Mouse (Mus musculus) gastrocnemius, postnatal 4 days (tissue): ENCODE results near the gene Xk. TPM values are rescaled to one million over a fixed set of nuclear protein-coding genes. Genes with fewer than 3 reads are reported as not detected.
"Not testable (repeated sequence)": the region's sequence is repeated elsewhere in the genome, so short reads cannot be mapped to it uniquely, and the experiment has no call there.

Source experiments
- DNase-seq, 2 experiments: peaks; one replicate each; pipeline ENCODE4 v3.0.0; 2021 to 2022; ENCODE audit warnings: low spot score in 2 of 2, mixed read lengths in 2 of 2
- long read RNA-seq, 2 experiments: library from polyadenylated mRNA; stranded (forward); transcript quantifications; one replicate each; pipeline ENCODE4 v2.0.0; 2021
- total RNA-seq, 2 experiments: library from RNA; stranded (reverse); gene quantifications; 2 replicates each; pipeline ENCODE4 v1.2.3; 2021

The Xk gene
- total RNA-seq = 1 to 10 TPM; 4.5 TPM
- long read RNA-seq, experiment 1, full-length matches to known transcripts = 3 of 3 reads
- long read RNA-seq, experiment 1, partial matches to known transcripts = 0 of 3 reads
- long read RNA-seq, experiment 1, other reads (novel, unspliced or antisense) = 0 of 3 reads
- long read RNA-seq, experiment 2, full-length matches to known transcripts = 6 of 7 reads
- long read RNA-seq, experiment 2, partial matches to known transcripts = 0 of 7 reads
- long read RNA-seq, experiment 2, other reads (novel, unspliced or antisense) = 1 of 7 reads

DNA sequence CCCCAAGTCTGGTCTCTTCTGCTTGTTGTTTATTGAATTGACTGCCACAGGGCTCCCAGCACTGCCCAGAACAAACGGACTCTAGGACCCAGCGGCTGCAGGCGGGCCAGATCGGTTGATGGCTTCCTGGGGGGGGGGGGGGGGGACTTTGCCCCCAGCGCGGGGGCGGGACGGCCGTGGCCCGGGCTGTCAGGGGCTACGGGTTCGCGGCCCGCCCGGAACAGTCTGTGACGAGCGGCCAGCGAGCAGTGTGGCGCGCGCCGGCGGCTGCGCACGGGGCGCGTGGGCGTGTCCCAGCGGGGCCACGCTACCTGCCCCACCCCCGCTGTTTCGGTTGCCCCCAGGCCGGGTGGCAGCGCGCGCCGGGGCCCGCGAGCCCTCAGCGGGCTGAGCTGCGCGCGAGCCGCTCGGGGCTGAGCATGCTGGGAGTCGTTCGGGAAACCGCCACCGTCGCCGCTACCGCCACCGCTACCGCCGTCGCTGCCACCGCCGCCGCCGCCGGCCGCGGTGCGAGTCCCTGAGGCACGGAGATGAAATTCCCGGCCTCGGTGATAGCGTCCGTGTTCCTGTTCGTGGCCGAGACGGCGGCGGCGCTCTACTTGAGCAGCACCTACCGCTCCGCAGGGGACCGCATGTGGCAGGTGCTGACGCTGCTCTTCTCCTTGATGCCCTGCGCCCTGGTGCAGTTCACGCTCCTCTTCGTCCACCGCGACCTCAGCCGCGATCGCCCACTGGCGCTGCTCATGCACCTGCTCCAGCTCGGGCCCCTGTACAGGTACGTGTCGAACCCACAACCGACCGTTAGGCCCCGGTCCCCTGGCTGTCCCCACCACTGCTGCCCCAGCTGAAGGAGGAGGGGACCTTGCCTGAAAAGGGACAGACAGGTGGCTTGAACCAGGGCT is at the start of gene Xk:
TSS of gene Xk (plus strand) at position 297 of the 902 bp plus-strand sequence.
- peak; percentile 17 to 20 for DNase-seq

DNA sequence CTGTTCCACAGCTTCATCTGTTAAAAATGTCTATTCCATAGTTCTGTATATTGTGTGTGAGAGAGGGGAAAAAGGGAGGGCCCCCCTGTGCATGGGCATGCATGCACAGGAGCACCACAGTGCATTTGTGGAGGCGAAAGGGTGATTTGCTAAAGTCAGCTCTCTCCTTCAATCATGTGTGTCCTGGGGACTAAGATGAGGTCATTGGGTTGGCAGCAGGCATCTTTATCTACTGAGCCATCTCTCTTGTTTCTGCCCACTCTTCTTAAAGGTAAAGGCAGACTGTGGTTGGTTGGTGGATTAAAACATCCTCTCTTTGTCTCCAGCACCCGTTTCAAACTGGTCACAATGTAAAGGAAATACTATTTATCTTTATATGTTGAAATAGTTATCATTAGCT is 45.5 kb upstream of the Xk start:
- DNase-seq = no peak

DNA sequence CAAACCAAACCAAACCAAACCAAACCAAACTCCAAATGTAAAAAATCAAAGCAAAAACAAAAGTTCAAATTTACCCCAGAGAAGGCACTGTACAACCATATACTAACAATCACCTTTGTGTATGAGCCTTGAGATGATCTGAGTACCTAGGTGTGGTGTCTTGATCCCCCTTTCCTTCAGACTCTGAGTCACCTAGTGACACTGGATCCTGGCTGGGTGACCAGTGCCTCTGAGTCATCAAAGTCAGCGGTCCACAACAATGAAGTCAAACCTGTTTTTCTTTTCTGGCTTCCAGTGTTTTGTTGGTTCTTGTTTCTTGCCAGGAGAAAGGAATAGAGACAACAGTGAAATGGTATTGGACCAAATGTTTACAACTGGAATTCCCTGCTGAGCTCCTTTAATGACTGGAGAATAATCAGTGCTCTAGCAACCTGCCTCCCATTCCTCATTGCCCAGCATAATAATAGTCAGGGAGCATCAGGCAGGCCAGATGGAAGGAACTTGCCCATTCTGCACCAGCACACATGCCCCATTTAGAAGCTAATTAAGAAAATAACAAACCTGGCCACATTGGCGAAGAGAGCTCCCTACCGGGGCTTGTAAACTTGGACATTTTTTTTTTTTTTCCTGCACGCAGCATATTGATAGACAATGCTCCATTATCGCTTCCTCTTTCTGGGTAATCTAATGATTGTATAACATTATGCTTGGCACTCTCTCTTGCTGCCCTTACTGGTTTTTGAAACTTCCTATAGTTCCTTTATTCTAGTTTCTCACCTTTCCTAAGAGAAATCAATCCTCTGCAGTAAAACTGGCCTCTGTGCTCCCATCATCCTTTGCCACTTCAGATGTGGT is 31.6 kb upstream of the Xk start:
- DNase-seq = no peak

DNA sequence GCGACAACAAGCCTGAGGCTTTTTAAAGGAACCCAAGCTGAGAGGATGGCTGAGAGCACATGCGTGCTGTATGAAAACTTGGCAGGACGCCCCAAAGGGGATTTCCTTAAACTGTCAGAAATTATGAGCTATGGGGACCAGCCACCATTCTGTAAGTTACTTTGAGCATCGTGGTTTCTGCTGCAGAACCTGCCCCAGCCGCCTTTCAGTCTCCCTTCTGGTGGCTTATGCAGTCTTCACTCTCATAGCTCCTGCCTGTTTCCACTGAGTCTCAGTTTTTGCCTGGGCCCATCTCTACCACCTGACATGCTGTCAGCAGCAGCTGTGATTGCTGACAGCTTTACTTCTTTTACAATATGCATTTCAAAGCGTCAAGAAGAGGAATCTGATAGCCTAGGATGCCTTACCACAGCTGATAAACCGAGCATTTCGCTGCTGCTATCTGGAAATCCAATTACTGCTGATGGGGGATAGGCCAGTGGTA is 29.1 kb upstream of the Xk start:
- DNase-seq = no peak

DNA sequence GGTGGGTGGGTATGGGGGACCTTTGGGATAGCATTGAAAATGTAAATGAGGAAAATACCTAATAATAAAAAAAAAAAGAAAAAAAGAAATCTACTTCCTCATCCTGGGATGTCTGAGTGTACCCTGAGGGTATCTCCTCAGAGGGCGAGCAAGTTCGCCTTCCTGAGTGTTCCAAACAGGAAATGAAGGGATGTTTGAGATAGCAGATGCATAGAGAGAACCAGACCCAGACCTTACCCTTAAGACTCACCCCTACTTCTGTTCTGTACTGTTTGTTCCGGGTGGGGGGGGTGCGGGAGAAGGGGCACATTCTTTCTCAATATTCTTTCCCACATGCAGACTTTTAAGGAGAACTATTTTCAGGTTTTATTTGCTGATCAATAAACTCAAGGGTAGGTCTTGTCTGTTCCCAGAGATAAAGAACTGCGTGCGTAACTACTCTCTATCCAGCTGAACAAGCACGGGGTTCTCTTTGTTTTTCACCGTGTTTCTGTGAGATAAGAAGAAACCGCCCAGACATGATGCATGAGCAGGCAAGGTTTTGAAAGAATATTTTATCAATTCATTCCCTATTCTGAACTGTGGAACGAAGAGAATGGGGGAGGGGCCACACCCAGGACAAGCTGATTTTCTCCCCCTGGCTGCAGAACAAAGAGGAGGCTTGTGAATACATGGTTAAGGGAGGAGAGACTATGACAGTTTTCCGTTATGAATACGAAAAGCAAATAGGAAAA is 27.8 kb upstream of the Xk start:
- DNase-seq = no peak

DNA sequence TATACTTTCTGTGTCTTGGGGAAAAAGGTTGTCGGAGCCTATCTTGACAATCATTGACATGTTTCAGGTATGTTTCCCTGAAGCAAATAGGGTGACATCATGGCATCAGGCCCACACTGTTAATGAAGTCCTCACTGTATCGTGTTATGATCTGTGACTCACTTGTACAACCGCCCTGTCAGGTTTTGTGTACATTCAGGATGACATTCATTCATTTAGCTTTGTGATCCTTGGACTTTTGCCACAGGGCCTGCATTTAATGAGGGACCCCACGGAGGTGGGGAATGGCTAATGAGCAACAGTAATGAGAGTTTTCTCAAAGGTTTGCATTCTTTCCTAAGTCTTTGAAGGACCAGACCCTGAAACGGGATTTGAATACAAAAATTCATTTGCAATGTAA is 23.6 kb upstream of the Xk start:
- no peak for DNase-seq

DNA sequence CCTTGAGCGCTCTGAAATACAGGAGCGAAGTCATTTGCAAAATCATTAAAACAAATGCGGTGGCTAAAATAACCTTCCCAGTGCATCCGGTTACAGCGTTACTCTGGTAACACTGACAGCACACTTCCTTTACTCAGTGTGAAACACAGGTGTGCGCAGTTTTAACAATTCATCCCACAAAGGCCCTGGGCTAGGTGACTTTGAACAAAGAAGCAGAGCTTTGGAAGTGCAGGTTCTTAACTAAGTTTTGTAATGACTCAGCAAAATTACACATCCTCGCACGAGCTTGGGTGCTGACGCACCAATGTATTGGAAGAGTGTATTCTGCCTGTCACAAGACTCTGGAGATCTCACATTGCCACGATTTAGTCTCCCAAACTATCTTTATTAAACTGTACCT is 18.6 kb upstream of the Xk start:
- DNase-seq = no peak

DNA sequence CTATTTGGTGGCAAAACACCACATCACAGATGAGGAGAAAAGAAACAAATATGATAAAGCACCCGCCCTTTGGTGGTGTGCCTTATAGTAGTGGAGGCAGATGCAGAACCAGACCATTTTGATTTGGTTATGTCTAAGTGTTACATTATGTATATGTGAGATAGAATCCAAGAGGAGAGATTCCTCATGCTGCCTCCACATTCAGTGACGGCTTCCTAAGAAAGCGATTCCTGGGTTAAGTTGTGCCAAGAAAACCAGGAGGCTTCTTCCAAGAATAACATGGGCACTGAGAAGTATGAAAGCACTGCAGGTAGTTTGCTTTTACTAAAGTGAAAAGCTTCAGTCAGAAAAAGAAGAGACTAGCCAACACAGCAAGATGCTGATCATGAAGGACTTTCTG is 17.7 kb upstream of the Xk start:
- no peak for DNase-seq

DNA sequence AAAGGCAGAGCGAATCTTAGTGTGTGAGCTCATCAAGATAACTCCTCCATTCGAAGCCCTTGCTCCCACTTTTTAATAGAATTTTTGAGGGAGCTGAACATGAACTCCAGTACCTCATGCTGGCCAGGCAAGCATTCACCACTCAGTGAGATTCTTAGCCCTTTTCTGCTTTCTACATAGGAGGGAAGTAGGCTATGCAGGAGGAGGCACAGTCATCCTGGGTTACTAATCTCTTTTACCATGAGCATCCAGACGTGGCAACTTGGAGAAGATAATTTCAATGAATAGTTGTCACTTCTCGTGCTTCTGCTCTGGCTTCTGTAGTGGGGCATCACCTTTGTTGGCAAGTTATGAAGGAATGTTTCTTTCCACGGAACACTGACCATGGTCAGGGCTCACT is 15.8 kb upstream of the Xk start, which contains the start of gene Gm14862:
TSS of gene Gm14862 (minus strand) at position 134 of the 400 bp plus-strand sequence.
- no peak for DNase-seq

DNA sequence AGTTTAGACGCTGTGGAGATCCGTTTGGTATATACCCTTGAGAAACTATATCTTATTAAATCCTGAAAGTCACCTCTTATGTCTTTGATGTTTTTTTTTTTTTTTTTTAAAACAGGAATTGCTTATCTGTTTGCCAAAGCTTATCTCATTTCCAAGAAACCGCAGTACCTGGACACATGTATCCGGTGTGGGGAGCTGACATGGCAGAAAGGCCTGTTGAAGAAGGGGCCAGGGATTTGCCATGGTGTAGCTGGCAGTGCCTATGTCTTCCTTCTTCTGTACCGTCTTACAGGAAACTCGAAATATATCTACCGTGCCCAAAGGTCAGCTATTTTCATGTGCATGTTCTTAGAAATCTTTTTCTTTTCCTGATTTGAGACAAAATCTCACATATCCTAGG is 14.7 kb upstream of the Xk start:
- no peak for DNase-seq

DNA sequence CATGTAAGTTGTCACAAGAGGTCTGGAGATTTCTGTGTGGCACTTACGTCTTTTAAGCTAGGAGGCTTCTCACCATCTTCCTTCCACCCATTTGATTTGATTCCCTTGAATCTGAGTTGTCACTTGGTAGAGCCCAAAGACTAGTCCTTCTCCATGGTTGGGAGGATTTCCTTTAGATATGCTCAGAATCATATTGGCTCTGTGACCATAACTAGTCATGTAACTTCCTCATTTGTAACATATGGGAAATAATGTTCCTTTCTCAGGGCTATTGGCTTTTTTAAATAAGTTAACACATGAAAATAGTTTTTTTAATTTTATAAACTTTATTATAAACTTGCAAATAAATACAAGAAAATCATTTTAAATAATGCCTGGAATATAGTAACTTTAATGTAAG is 13.3 kb upstream of the Xk start:
- DNase-seq = no peak

DNA sequence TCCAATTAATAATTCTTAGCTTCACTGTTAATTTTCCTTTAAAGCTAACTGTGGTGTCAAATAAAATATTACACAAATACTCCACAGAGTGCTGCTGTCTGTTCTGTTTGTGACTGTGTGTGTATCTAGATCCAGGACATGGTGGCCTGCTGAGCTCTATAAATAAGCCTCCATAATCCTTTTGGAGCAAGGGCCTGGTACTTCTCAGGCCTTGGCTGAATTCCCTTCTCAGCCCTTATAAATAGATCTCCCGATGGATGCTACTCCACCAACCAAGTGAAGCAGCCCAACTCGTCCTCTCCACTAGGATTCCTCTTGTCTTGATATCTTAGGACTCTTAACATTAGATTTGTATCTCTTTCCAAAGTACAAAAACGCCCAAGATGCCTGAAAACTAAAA is 1.4 kb upstream of the Xk start:
- no peak for DNase-seq

DNA sequence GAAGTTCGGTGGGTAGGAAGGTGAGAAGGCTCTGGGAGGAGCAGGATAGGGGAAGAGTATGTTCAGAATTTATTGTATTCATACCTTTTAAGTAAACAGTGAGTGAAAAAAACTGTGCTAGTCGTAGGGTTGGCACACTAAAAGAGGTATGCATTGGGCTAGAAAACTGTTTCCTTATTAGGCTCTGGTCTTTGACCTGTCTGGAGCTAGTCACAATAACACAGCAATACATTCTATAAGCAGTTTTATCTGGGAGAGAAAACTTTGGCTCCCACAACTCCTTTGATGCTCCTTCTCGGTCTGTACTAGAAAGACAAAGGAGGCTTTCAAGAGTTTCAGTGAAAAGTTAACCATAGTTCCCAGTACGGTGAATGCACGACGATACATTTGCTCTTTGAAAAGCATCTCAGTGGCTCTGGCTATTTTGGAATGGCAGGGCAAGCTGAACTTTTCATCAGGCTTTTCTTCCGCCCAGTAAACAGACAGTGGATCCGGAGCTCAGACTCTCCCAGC is 553 bp upstream of the Xk start:
- no peak for DNase-seq

DNA sequence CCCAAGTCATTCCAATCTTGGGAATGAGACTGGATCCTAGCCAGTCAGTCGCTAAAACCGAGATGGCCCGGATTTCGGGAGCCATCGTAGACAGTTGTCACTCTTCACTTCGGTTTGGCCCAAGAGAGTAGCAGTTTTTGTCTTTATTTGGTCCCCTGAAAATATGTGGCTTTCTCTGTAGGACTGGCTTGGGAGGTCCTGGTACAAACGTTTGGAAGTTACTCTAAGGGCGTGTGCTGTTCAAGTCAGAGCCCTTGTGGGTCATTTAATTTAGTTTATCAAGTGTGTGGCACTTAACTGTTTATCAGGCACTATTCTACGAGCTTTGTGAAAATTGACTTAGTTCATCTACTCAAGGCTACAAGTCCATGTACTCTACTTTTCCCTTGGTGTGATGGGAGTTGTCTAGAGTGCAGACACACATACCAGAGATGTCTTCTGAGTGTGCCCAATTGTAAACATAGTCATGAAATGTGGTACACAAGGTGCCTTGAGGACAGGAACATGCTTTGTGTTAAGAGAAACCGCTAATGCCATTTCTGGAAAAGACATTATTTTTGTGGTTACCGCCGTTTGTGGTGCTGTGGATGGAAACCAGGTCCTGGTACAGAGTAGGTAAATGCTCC is 934 bp downstream of the Xk start:
- no peak for DNase-seq

DNA sequence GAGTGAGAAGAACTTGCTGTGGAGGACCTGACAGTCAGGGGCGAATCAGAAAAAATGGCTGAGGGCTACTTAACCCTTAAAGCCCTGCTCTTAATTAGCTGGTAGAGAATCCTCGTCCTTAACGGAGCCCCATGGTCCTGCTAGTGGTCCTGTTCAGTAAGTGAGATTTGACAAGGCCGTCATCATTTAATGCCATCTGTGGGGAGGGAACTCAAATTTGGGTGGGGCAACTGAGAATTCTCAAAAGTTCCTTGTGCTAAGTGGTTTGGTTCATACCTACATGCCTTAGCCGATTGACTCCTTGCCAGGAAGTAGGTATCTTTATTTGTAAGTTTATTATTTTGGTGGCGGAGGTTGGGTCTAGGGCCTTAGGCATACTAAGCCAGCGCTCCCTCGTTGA is 1.8 kb downstream of the Xk start:
- no peak for DNase-seq

DNA sequence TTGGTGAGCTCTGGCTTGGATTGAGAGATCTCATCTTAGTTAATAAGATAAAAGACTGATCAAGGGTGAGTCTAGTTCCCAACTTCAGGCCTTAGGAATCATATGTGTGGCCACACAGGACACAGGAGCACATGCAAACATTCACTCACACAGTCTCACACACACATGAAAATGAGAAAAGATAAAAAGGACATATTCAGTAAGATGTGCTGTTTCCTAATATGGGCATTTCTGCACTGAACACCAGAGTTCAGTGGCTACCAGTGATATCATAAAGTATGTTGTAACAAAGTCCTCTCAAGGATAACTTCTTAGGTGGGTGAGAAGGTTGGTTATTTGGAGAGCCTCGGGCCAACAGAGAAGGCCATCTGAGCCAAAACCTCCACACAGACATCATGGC is 10.9 kb downstream of the Xk start, which contains the start of gene H2al1m:
TSS of gene H2al1m (plus strand) at position 301 of the 400 bp plus-strand sequence.
- DNase-seq = not testable (repeated sequence)

DNA sequence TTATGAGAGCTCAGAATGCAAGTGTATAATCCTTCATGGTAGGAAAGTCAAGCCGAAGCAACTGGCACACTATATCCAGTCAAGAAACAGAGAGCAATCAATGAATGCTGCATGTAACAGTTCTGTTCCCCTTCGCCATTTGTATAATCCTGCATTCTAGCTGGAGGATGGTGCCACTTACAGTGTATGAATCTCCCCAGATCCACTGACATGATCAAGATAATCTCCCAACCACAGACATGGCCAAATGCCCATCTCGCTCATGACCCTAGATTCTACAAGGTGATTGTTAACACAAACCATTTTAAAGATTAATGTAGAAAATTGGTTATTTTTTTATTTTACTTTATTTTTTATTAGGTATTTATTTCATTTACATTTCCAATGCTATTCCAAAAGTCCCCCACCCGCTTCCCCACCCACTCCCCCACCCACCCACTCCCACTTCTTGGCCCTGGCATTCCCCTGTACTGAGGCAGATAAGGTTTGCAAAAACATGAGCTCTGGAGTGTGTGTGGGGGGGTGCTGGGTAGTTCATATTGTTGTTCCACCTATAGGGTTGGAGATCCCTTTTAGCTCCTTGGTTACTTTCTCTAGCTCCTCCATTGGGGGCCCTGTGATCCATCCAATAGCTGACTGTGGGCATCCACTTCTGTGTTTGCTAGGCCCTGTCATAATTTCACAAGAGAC is 20.7 kb downstream of the Xk start:
- not testable (repeated sequence) for DNase-seq

DNA sequence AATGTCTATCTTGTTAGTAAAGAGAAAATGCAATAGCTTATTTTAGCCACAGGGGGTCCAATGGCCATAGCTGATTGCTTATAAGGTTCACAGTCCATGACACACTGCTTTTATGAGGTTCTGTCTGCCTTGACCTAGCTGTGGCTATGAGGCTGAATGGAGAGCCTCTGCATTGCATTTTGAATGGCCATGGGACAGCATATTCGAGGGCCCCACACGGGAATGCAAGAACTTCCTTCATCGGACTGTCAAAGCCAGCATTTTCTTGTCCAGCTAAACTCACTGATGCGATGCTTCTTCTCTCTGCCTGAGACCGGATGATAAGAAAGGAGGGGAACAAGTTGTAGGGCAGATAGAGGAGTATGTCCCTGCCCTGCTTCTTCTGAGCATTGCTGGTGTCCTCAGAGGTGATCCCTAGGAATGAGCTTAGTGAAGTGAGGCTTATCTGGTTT is 25.9 kb downstream of the Xk start:
- DNase-seq = no peak

DNA sequence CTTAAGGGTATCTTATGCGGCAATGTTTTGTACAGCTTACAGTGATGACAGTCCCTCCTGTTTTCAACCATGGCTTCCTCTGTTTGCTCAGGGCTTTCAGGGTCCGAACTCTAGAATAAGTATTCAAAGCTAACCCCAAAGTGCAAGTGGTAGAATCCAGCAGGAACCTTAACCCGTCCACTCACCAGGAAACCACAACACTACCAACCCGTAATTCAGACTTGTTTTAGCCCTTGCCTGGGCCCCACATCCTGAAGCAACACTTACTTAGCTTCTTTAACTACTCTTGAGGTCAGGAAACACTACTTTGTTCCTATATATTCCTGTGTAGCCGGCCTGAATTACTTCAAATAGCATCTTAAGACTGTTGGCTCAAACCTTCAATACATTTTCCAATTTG is 30.2 kb downstream of the Xk start:
- DNase-seq = no peak
